Mouse (Mus musculus) stomach, postnatal 0 days (tissue): ENCODE results near the gene Cdk18. TPM values are rescaled to one million over a fixed set of nuclear protein-coding genes. Genes with fewer than 3 reads are reported as not detected.

Experiments
- ATAC-seq: fragments of 200-750 bp; cut with Nextera tagmentation; 2 replicates; pipeline ENCODE4 v1.8.0; 2017; ENCODE audit not compliant: low FRiP score, low TSS enrichment
- DNase-seq: peaks from one replicate; pipeline ENCODE4 v3.0.0-alpha.2; 2016; ENCODE audit warnings: low spot score
- H3K27ac ChIP-seq: fragments of 300-500 bp; sonication (generic); replicated peaks from 2 replicates; pipeline ENCODE4 v1.5.1; 2014; ENCODE audit warnings: mild to moderate bottlenecking, control low read depth
- H3K27me3 ChIP-seq: fragments of 300-500 bp; sonication (generic); 2 replicates; pipeline ENCODE4 v1.6.1; 2014; ENCODE audit warnings: low read length; ENCODE audit not compliant: control insufficient read depth, insufficient read depth
- H3K36me3 ChIP-seq: fragments of 300-500 bp; sonication (generic); 2 replicates; pipeline ENCODE4 v1.6.1; 2014; ENCODE audit warnings: low read length, mixed read lengths; ENCODE audit not compliant: control insufficient read depth, insufficient read depth
- H3K4me1 ChIP-seq: fragments of 300-500 bp; sonication (generic); replicated peaks from 2 replicates; pipeline ENCODE4 v1.6.1; 2014; ENCODE audit warnings: antibody characterized with exemption; ENCODE audit not compliant: control insufficient read depth, insufficient read depth
- H3K4me2 ChIP-seq: fragments of 300-500 bp; sonication (generic); replicated peaks from 2 replicates; pipeline ENCODE4 v1.6.1; 2014; ENCODE audit warnings: low read depth, mild to moderate bottlenecking, control low read depth, moderate library complexity
- H3K4me3 ChIP-seq: fragments of 300-500 bp; sonication (generic); 2 replicates; pipeline ENCODE4 v1.5.1; 2014; ENCODE audit warnings: low read depth, low read length, control low read depth
- H3K9ac ChIP-seq: fragments of 300-500 bp; sonication (generic); 2 replicates; pipeline ENCODE4 v1.6.1; 2014; ENCODE audit warnings: mild to moderate bottlenecking, low read length, control low read depth, mixed read lengths
- H3K9me3 ChIP-seq: fragments of 300-500 bp; sonication (generic); 2 replicates; pipeline ENCODE4 v1.6.1; 2016; ENCODE audit warnings: low read length; ENCODE audit not compliant: control insufficient read depth
- CTCF ChIP-seq: IDR thresholded peaks from 2 replicates; pipeline ENCODE4 v1.5.1; 2016; ENCODE audit warnings: antibody characterized with exemption, low read depth, mild to moderate bottlenecking, moderate library complexity
- EP300 ChIP-seq: optimal IDR thresholded peaks from 2 replicates; pipeline ENCODE3; 2016; ENCODE audit warnings: antibody characterized with exemption
- WGBS: fragments of 180-500 bp; shearing (Covaris S2); extraction: QIAGEN DNeasy Blood & Tissue Kit; methylation state at CpG from one replicate; pipeline ENCODE4 v1.1.7; 2014; 5-methylcytosine and 5-hydroxymethylcytosine counted together
- polyA plus RNA-seq: library from polyadenylated mRNA; unstranded; fragments of >200 nt; fragmentation: Nextera tagmentation; extraction: Ambion mirVana; gene quantifications from 2 replicates; pipeline ENCODE4 v1.2.1, GENCODE M21; 2015

Gene Cdk18
- polyA plus RNA-seq, 1 experiment from 2014 or later = 9.7 TPM

GRCm38 (mm10) chr1:132159681-132160080 is 20.2 kb upstream of the Cdk18 start:
- H3K4me3 ChIP-seq = no peak overlapping the region
- WGBS = 62% methylated on average over 4 of the region's 4 CpGs
- H3K27me3 ChIP-seq = 0 out of 2 replicates have a peak, but pooled peaks cover 6% of the 10 kb centered on the region
- no peaks in the 10 kb centered on the region for H3K4me1 ChIP-seq
- no peak overlapping the region for H3K9ac ChIP-seq
- DNase-seq (no peak), ATAC-seq (no peak)
- H3K9me3 ChIP-seq = no peaks in the 10 kb centered on the region
- H3K27ac ChIP-seq = no peak overlapping the region
- H3K36me3 ChIP-seq = no peaks in the 10 kb centered on the region
- H3K4me2 ChIP-seq = no peak overlapping the region
- TF ChIP-seq CTCF (no peak), EP300 (no peak)

GRCm38 (mm10) chr1:132158741-132159140 is 19.3 kb upstream of the Cdk18 start:
- no peak for ATAC-seq

DNA sequence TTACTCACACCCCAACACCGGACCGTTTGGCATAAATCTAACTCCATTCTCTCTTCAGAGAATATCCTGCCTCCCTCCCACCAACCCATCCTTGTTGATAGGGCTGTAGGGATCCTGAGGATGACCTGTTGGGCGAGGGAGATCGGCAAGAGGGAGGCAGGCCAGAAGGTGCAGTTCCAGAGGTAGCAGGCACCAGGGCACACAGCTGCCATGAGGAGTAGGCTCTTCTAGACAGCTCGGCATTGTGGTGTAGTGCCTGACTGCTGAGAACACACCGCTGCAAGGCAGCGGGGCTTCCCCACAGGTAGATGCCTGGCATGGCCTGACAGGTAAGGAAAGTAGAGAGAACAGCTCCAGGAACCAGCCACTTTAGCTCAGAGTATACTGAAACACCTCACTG is 18.3 kb upstream of the Cdk18 start:
- Histone ChIP-seq H3K9me3 (no peaks in the 10 kb centered on the region), H3K27ac (no peak overlapping the region), H3K4me1 (no peaks in the 10 kb centered on the region), H3K36me3 (no peaks in the 10 kb centered on the region), H3K4me3 (no peak overlapping the region), H3K27me3 (0 out of 2 replicates have a peak, but pooled peaks cover 6% of the 10 kb centered on the region), H3K9ac (no peak overlapping the region), H3K4me2 (no peak overlapping the region)
- ATAC-seq = no peak
- 38% methylated on average over 7 of the region's 7 CpGs for WGBS
- DNase-seq = no peak
- TF ChIP-seq CTCF = no peak
- TF ChIP-seq EP300 = no peak

More at GRCm38 (mm10) chr1:132158741-132159140, 19.3 kb upstream of the Cdk18 start:
- H3K27me3 ChIP-seq = 0 out of 2 replicates have a peak, but pooled peaks cover 6% of the 10 kb centered on the region
- no peak overlapping the region for H3K4me3 ChIP-seq
- no peaks in the 10 kb centered on the region for H3K36me3 ChIP-seq
- peak overlapping the region; percentile 27; the same call in 1 of the 2 replicates for H3K9ac ChIP-seq
- no peak for DNase-seq
- no peaks in the 10 kb centered on the region for H3K9me3 ChIP-seq
- H3K4me1 ChIP-seq = no peaks in the 10 kb centered on the region
- WGBS = 32% methylated on average over 2 of the region's 2 CpGs
- no peak for TF ChIP-seq EP300
- TF ChIP-seq CTCF = no peak
- no peak overlapping the region for H3K27ac ChIP-seq
- H3K4me2 ChIP-seq = no peak overlapping the region

DNA sequence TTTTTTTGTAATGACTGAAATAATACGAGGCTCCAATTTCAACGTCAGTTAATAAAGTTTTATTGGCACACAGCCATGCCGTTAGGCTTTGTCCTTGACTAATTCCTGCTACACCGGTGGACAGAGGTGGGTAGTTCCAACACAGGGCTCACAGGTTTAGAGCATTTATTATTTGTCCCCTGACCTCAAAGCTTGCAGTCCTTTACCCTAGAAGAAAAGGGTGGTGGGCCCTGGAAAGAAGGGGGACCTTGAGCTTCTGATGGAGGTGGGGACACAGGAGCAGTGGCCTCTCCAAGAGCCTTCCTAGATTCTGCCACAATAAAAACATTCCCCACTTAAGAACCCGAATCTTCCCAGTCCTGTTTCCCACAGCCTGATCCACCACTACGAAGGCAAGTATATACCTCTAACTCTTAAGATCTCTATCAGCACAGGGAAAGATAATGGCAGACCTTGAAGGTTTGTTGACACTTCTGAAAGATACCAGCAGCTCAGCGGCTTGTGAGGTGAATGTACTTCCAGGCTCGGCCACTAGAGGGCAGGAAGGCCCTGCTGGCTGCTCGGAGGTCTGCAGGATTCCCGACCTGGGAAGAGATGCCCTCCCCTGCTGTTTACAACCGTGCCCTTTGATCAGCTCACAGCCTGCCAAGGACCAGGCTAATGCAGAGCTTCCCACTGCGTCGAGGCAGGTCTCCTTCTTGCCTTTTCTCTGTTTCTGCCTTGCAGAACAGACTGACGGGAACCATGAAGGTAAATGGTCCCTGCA is 17.7 kb upstream of the Cdk18 start:
- Histone ChIP-seq H3K27me3 (0 out of 2 replicates have a peak, but pooled peaks cover 6% of the 10 kb centered on the region), H3K36me3 (no peaks in the 10 kb centered on the region), H3K9me3 (no peaks in the 10 kb centered on the region), H3K4me3 (no peak overlapping the region), H3K9ac (no peak overlapping the region), H3K4me2 (no peak overlapping the region), H3K4me1 (no peaks in the 10 kb centered on the region), H3K27ac (no peak overlapping the region)
- TF ChIP-seq EP300 (no peak), CTCF (peak; percentile 99)
- WGBS = 20% methylated on average over 14 of the region's 14 CpGs
- peak; percentile 89 for DNase-seq
- peak; percentile 68 for ATAC-seq

DNA sequence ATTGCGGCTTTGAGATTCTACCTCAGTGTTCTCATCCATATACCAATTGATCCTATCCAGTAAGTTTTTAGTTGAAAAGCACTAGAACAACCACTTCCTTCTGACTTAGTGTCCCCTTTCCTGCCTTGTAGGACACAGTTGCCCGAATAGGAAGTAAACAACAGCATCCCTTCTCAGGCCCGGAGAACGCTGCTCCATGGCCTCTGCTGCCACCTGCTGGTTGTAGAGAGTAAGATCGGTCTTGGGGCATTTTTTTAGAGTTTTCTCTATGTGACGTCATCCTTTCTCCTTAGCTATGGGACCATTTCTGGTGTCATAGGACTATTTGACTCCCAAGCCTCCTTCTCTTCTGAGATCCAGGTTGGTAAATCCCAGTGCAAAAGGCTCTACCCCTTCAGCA is 16.3 kb upstream of the Cdk18 start:
- DNase-seq = peak; percentile 83
- no peaks in the 10 kb centered on the region for H3K4me1 ChIP-seq
- H3K9ac ChIP-seq = no peak overlapping the region
- ATAC-seq = no peak; the same call in 1 of the 2 replicates
- no peaks in the 10 kb centered on the region for H3K9me3 ChIP-seq
- H3K4me2 ChIP-seq = no peak overlapping the region
- WGBS = 11% methylated on average over 6 of the region's 6 CpGs
- H3K4me3 ChIP-seq = no peak overlapping the region
- H3K36me3 ChIP-seq = no peaks in the 10 kb centered on the region
- no peak for TF ChIP-seq EP300
- peak; percentile 99 for TF ChIP-seq CTCF
- H3K27ac ChIP-seq = no peak overlapping the region
- 0 out of 2 replicates have a peak, but pooled peaks cover 6% of the 10 kb centered on the region for H3K27me3 ChIP-seq

GRCm38 (mm10) chr1:132153691-132154090 is 14.2 kb upstream of the Cdk18 start:
- Histone ChIP-seq H3K4me2 (no peak overlapping the region), H3K4me3 (no peak overlapping the region), H3K36me3 (no peaks in the 10 kb centered on the region), H3K9ac (no peak overlapping the region), H3K27me3 (0 out of 2 replicates have a peak, but pooled peaks cover 6% of the 10 kb centered on the region), H3K27ac (no peak overlapping the region), H3K9me3 (no peaks in the 10 kb centered on the region), H3K4me1 (no peaks in the 10 kb centered on the region)
- ATAC-seq (no peak), DNase-seq (peak; percentile 10)
- 48% methylated on average over 8 of the region's 8 CpGs for WGBS
- TF ChIP-seq CTCF (no peak), EP300 (no peak)
